Mouse (Mus musculus): Measurements from ENCODE around the gene Rubcn. TPM values are rescaled to one million over a fixed set of nuclear protein-coding genes. Genes with fewer than 3 reads are reported as not detected.
A peak's percentile ranks its signal among the peaks of the same experiment; 100 is the strongest.

The Rubcn gene
- polyA plus RNA-seq, 1 experiment = 27.1 TPM

- no peaks in the 10 kb centered on the region for H3K4me1 ChIP-seq (ENCODE audit: control insufficient read depth, insufficient read depth, low read length)
- H3K4me3 ChIP-seq (ENCODE audit: insufficient read depth, low read length) = no peak overlapping the region
- TF ChIP-seq CTCF (IDR thresholded peaks at IDR 0.05; ENCODE audit: borderline replicate concordance, insufficient read depth, low read length) (no peak), POLR2A (IDR thresholded peaks at IDR 0.05; ENCODE audit: low read depth, low read length) (no peak)
- H3K27ac ChIP-seq (ENCODE audit: insufficient read depth, low read length) = no peak overlapping the region
These were observed 4.2 kb downstream of the Rubcn start for GRCm38 (mm10) chr16:32873366-32873765.

GRCm38 (mm10) chr16:32870231-32870630, 7.3 kb downstream of the Rubcn start:
- TF ChIP-seq POLR2A (IDR thresholded peaks at IDR 0.05; ENCODE audit: low read depth, low read length) (no peak), CTCF (IDR thresholded peaks at IDR 0.05; ENCODE audit: borderline replicate concordance, insufficient read depth, low read length) (no peak)
- no peak overlapping the region for H3K27ac ChIP-seq (ENCODE audit: insufficient read depth, low read length)
- 0 out of 2 replicates have a peak, but pooled peaks cover 2% of the 10 kb centered on the region for H3K4me1 ChIP-seq (ENCODE audit: control insufficient read depth, insufficient read depth, low read length)
- no peak overlapping the region for H3K4me3 ChIP-seq (ENCODE audit: insufficient read depth, low read length)

- Histone ChIP-seq H3K4me1 (ENCODE audit: control insufficient read depth, insufficient read depth, low read length) (0 out of 2 replicates have a peak, but pooled peaks cover 2% of the 10 kb centered on the region), H3K27ac (ENCODE audit: insufficient read depth, low read length) (peak overlapping the region; percentile 80)
These were observed 9.5 kb downstream of the Rubcn start for GRCm38 (mm10) chr16:32867919-32868552.

GRCm38 (mm10) chr16:32866713-32867112, 10.9 kb downstream of the Rubcn start:
- 0 out of 2 replicates have a peak, but pooled peaks cover 2% of the 10 kb centered on the region for H3K4me1 ChIP-seq (ENCODE audit: control insufficient read depth, insufficient read depth, low read length)
- TF ChIP-seq POLR2A (IDR thresholded peaks at IDR 0.05; ENCODE audit: low read depth, low read length) (no peak), CTCF (IDR thresholded peaks at IDR 0.05; ENCODE audit: borderline replicate concordance, insufficient read depth, low read length) (no peak)
- peak overlapping the region; percentile 80; the same call in 1 of the 2 replicates for H3K27ac ChIP-seq (ENCODE audit: insufficient read depth, low read length)
- H3K4me3 ChIP-seq (ENCODE audit: insufficient read depth, low read length) = peak overlapping the region; percentile 93

More at GRCm38 (mm10) chr16:32867919-32868552, 9.5 kb downstream of the Rubcn start:
- no peak for TF ChIP-seq CTCF (IDR thresholded peaks at IDR 0.05; ENCODE audit: borderline replicate concordance, insufficient read depth, low read length)
- TF ChIP-seq POLR2A (IDR thresholded peaks at IDR 0.05; ENCODE audit: low read depth, low read length) = peak; percentile 88
- peak overlapping the region; percentile 93 for H3K4me3 ChIP-seq (ENCODE audit: insufficient read depth, low read length)

- H3K4me1 ChIP-seq (ENCODE audit: control insufficient read depth, insufficient read depth, low read length) = 0 out of 2 replicates have a peak, but pooled peaks cover 2% of the 10 kb centered on the region
- no peak for TF ChIP-seq POLR2A (IDR thresholded peaks at IDR 0.05; ENCODE audit: low read depth, low read length)
- TF ChIP-seq CTCF (IDR thresholded peaks at IDR 0.05; ENCODE audit: borderline replicate concordance, insufficient read depth, low read length) = no peak
- H3K27ac ChIP-seq (ENCODE audit: insufficient read depth, low read length) = no peak overlapping the region
- no peak overlapping the region for H3K4me3 ChIP-seq (ENCODE audit: insufficient read depth, low read length)
These were observed 12.2 kb downstream of the Rubcn start for GRCm38 (mm10) chr16:32865401-32865800.

- Histone ChIP-seq H3K4me3 (ENCODE audit: insufficient read depth, low read length) (no peak overlapping the region), H3K4me1 (ENCODE audit: control insufficient read depth, insufficient read depth, low read length) (peaks cover 16% of the 10 kb centered on the region), H3K27ac (ENCODE audit: insufficient read depth, low read length) (no peak overlapping the region)
- TF ChIP-seq POLR2A (IDR thresholded peaks at IDR 0.05; ENCODE audit: low read depth, low read length) = no peak
These were observed 15.7 kb downstream of the Rubcn start for GRCm38 (mm10) chr16:32861813-32862385.

GRCm38 (mm10) chr16:32858771-32859636, 18.6 kb downstream of the Rubcn start:
- Histone ChIP-seq H3K27ac (ENCODE audit: insufficient read depth, low read length) (peak overlapping the region; percentile 99), H3K4me3 (ENCODE audit: insufficient read depth, low read length) (no peak overlapping the region), H3K4me1 (ENCODE audit: control insufficient read depth, insufficient read depth, low read length) (peaks cover 16% of the 10 kb centered on the region)
- TF ChIP-seq CTCF (IDR thresholded peaks at IDR 0.05; ENCODE audit: borderline replicate concordance, insufficient read depth, low read length) = no peak
- peak; percentile 54; the same call in 1 of the 2 replicates for TF ChIP-seq POLR2A (IDR thresholded peaks at IDR 0.05; ENCODE audit: low read depth, low read length)

- H3K4me3 ChIP-seq (ENCODE audit: insufficient read depth, low read length) = no peak overlapping the region
- TF ChIP-seq POLR2A (IDR thresholded peaks at IDR 0.05; ENCODE audit: low read depth, low read length) (no peak), CTCF (IDR thresholded peaks at IDR 0.05; ENCODE audit: borderline replicate concordance, insufficient read depth, low read length) (no peak)
- peaks cover 16% of the 10 kb centered on the region for H3K4me1 ChIP-seq (ENCODE audit: control insufficient read depth, insufficient read depth, low read length)
- peak overlapping the region; percentile 99 for H3K27ac ChIP-seq (ENCODE audit: insufficient read depth, low read length)
These were observed 19.2 kb downstream of the Rubcn start for GRCm38 (mm10) chr16:32858356-32858755.

GRCm38 (mm10) chr16:32856751-32857150, 20.8 kb downstream of the Rubcn start:
- peaks cover 16% of the 10 kb centered on the region for H3K4me1 ChIP-seq (ENCODE audit: control insufficient read depth, insufficient read depth, low read length)
- H3K4me3 ChIP-seq (ENCODE audit: insufficient read depth, low read length) = no peak overlapping the region
- H3K27ac ChIP-seq (ENCODE audit: insufficient read depth, low read length) = no peak overlapping the region
- no peak for TF ChIP-seq POLR2A (IDR thresholded peaks at IDR 0.05; ENCODE audit: low read depth, low read length)
- TF ChIP-seq CTCF (IDR thresholded peaks at IDR 0.05; ENCODE audit: borderline replicate concordance, insufficient read depth, low read length) = no peak
